Mouse (Mus musculus): ENCODE results near the gene Grin2c. TPM values are rescaled to one million over a fixed set of nuclear protein-coding genes. Genes with fewer than 3 reads are reported as not detected.
A peak's percentile ranks its signal among the peaks of the same experiment; 100 is the strongest.

The Grin2c gene
- polyA plus RNA-seq, 1 experiment: not detected

GRCm38 (mm10) chr11:115301351-115301750 is 34.3 kb upstream of the Grin2c start:
- no peak overlapping the region for H3ac ChIP-seq (ENCODE audit: control insufficient read depth, insufficient read length, low read depth)
- no peaks in the 10 kb centered on the region for H3K79me2 ChIP-seq (ENCODE audit: control insufficient read depth, insufficient read depth)
- no peak overlapping the region for H3K4me3 ChIP-seq (ENCODE audit: insufficient read depth, poor library complexity, severe bottlenecking)
- no peaks in the 10 kb centered on the region for H3K79me3 ChIP-seq (ENCODE audit: low read depth)
- H3K36me3 ChIP-seq (ENCODE audit: control insufficient read depth, insufficient read depth): no peaks in the 10 kb centered on the region
- H3K27me3 ChIP-seq (ENCODE audit: control insufficient read depth, insufficient read depth, insufficient read length): no peaks in the 10 kb centered on the region
- no peak for TF ChIP-seq CTCF (IDR thresholded peaks at IDR 0.05; ENCODE audit: control insufficient read depth, insufficient read depth, insufficient read length)
- no peak for TF ChIP-seq CEBPB (IDR thresholded peaks at IDR 0.05; ENCODE audit: low read depth)
- peak; percentile 19 for TF ChIP-seq USF1 (IDR thresholded peaks at IDR 0.05; ENCODE audit: low read depth)
- no peak for TF ChIP-seq MYOG (IDR thresholded peaks at IDR 0.05; ENCODE audit: control insufficient read depth, extremely low read depth, insufficient read length)

- H3K36me3 ChIP-seq (ENCODE audit: control insufficient read depth, insufficient read depth): no peaks in the 10 kb centered on the region
- H3K79me3 ChIP-seq (ENCODE audit: low read depth): no peaks in the 10 kb centered on the region
- no peaks in the 10 kb centered on the region for H3K27me3 ChIP-seq (ENCODE audit: control insufficient read depth, insufficient read depth, insufficient read length)
- H3K4me3 ChIP-seq (ENCODE audit: insufficient read depth, poor library complexity, severe bottlenecking): no peak overlapping the region
- no peak overlapping the region for H3ac ChIP-seq (ENCODE audit: control insufficient read depth, insufficient read length, low read depth)
- TF ChIP-seq CTCF (IDR thresholded peaks at IDR 0.05; ENCODE audit: control insufficient read depth, insufficient read depth, insufficient read length) (no peak), CEBPB (IDR thresholded peaks at IDR 0.05; ENCODE audit: low read depth) (no peak)
- H3K79me2 ChIP-seq (ENCODE audit: control insufficient read depth, insufficient read depth): no peaks in the 10 kb centered on the region
Observed at GRCm38 (mm10) chr11:115300745-115301144, 33.7 kb upstream of the Grin2c start.

GRCm38 (mm10) chr11:115298160-115298559 is 31.1 kb upstream of the Grin2c start:
- H3K4me3 ChIP-seq (ENCODE audit: insufficient read depth, poor library complexity, severe bottlenecking): no peak overlapping the region
- no peaks in the 10 kb centered on the region for H3K79me2 ChIP-seq (ENCODE audit: control insufficient read depth, insufficient read depth)
- H3K36me3 ChIP-seq (ENCODE audit: control insufficient read depth, insufficient read depth): no peaks in the 10 kb centered on the region
- TF ChIP-seq MAX (IDR thresholded peaks at IDR 0.05) (no peak), MYOG (IDR thresholded peaks at IDR 0.05; ENCODE audit: control insufficient read depth, extremely low read depth, insufficient read length) (no peak)
- H3ac ChIP-seq (ENCODE audit: control insufficient read depth, insufficient read length, low read depth): no peak overlapping the region
- H3K79me3 ChIP-seq (ENCODE audit: low read depth): no peaks in the 10 kb centered on the region
- no peaks in the 10 kb centered on the region for H3K27me3 ChIP-seq (ENCODE audit: control insufficient read depth, insufficient read depth, insufficient read length)

GRCm38 (mm10) chr11:115297214-115297826 is 30.3 kb upstream of the Grin2c start, which contains the start of gene Fads6:
TSS of gene Fads6 (minus strand) at chr11:115297663.
- no peaks in the 10 kb centered on the region for H3K36me3 ChIP-seq (ENCODE audit: control insufficient read depth, insufficient read depth)
- no peaks in the 10 kb centered on the region for H3K27me3 ChIP-seq (ENCODE audit: control insufficient read depth, insufficient read depth, insufficient read length)
- no peaks in the 10 kb centered on the region for H3K79me2 ChIP-seq (ENCODE audit: control insufficient read depth, insufficient read depth)
- H3ac ChIP-seq (ENCODE audit: control insufficient read depth, insufficient read length, low read depth): no peak within 1 kb of the TSS
- TF ChIP-seq USF1 (IDR thresholded peaks at IDR 0.05; ENCODE audit: low read depth) (no peak), MYOD1 (IDR thresholded peaks at IDR 0.05; ENCODE audit: control insufficient read depth, insufficient read length, low read depth) (no peak), MYOG (IDR thresholded peaks at IDR 0.05; ENCODE audit: control insufficient read depth, extremely low read depth, insufficient read length) (no peak), CEBPB (IDR thresholded peaks at IDR 0.05; ENCODE audit: low read depth) (no peak), FOSL1 (IDR thresholded peaks at IDR 0.05; ENCODE audit: insufficient read depth, low read length, poor library complexity, severe bottlenecking) (no peak), CTCF (IDR thresholded peaks at IDR 0.05; ENCODE audit: control insufficient read depth, insufficient read depth, insufficient read length) (no peak), MAX (IDR thresholded peaks at IDR 0.05) (no peak)
- no peak within 1 kb of the TSS for H3K4me3 ChIP-seq (ENCODE audit: insufficient read depth, poor library complexity, severe bottlenecking)
- H3K79me3 ChIP-seq (ENCODE audit: low read depth): no peaks in the 10 kb centered on the region

GRCm38 (mm10) chr11:115296471-115297210 is 29.6 kb upstream of the Grin2c start:
- no peaks in the 10 kb centered on the region for H3K79me3 ChIP-seq (ENCODE audit: low read depth)
- no peak overlapping the region for H3K4me3 ChIP-seq (ENCODE audit: insufficient read depth, poor library complexity, severe bottlenecking)
- no peaks in the 10 kb centered on the region for H3K27me3 ChIP-seq (ENCODE audit: control insufficient read depth, insufficient read depth, insufficient read length)
- H3K36me3 ChIP-seq (ENCODE audit: control insufficient read depth, insufficient read depth): no peaks in the 10 kb centered on the region
- no peak overlapping the region for H3ac ChIP-seq (ENCODE audit: control insufficient read depth, insufficient read length, low read depth)
- no peaks in the 10 kb centered on the region for H3K79me2 ChIP-seq (ENCODE audit: control insufficient read depth, insufficient read depth)
- TF ChIP-seq MYOG (IDR thresholded peaks at IDR 0.05; ENCODE audit: control insufficient read depth, extremely low read depth, insufficient read length): no peak
- no peak for TF ChIP-seq CTCF (IDR thresholded peaks at IDR 0.05; ENCODE audit: control insufficient read depth, insufficient read depth, insufficient read length)
- TF ChIP-seq CEBPB (IDR thresholded peaks at IDR 0.05; ENCODE audit: low read depth): no peak
- no peak for TF ChIP-seq FOSL1 (IDR thresholded peaks at IDR 0.05; ENCODE audit: insufficient read depth, low read length, poor library complexity, severe bottlenecking)
- no peak for TF ChIP-seq MAX (IDR thresholded peaks at IDR 0.05)
- no peak for TF ChIP-seq MYOD1 (IDR thresholded peaks at IDR 0.05; ENCODE audit: control insufficient read depth, insufficient read length, low read depth)
- TF ChIP-seq USF1 (IDR thresholded peaks at IDR 0.05; ENCODE audit: low read depth): no peak

GRCm38 (mm10) chr11:115295939-115296338 is 28.9 kb upstream of the Grin2c start:
- no peaks in the 10 kb centered on the region for H3K79me3 ChIP-seq (ENCODE audit: low read depth)
- TF ChIP-seq MYOG (IDR thresholded peaks at IDR 0.05; ENCODE audit: control insufficient read depth, extremely low read depth, insufficient read length) (no peak), MAX (IDR thresholded peaks at IDR 0.05) (no peak), MYOD1 (IDR thresholded peaks at IDR 0.05; ENCODE audit: control insufficient read depth, insufficient read length, low read depth) (no peak), USF1 (IDR thresholded peaks at IDR 0.05; ENCODE audit: low read depth) (no peak), CTCF (IDR thresholded peaks at IDR 0.05; ENCODE audit: control insufficient read depth, insufficient read depth, insufficient read length) (no peak), FOSL1 (IDR thresholded peaks at IDR 0.05; ENCODE audit: insufficient read depth, low read length, poor library complexity, severe bottlenecking) (no peak), CEBPB (IDR thresholded peaks at IDR 0.05; ENCODE audit: low read depth) (no peak)
- H3K79me2 ChIP-seq (ENCODE audit: control insufficient read depth, insufficient read depth): no peaks in the 10 kb centered on the region
- no peaks in the 10 kb centered on the region for H3K36me3 ChIP-seq (ENCODE audit: control insufficient read depth, insufficient read depth)
- H3ac ChIP-seq (ENCODE audit: control insufficient read depth, insufficient read length, low read depth): no peak overlapping the region
- H3K4me3 ChIP-seq (ENCODE audit: insufficient read depth, poor library complexity, severe bottlenecking): no peak overlapping the region
- no peaks in the 10 kb centered on the region for H3K27me3 ChIP-seq (ENCODE audit: control insufficient read depth, insufficient read depth, insufficient read length)
